Mouse (Mus musculus) fat pad, adult 2 months (tissue): ENCODE results near the gene Wwtr1.

Experiments used
- DNase-seq: peaks from one replicate; pipeline ENCODE4 v3.0.0-alpha.2; 2011; ENCODE audit warnings: low read depth, low spot score; ENCODE audit errors: extremely low read depth

Gene Wwtr1

DNA sequence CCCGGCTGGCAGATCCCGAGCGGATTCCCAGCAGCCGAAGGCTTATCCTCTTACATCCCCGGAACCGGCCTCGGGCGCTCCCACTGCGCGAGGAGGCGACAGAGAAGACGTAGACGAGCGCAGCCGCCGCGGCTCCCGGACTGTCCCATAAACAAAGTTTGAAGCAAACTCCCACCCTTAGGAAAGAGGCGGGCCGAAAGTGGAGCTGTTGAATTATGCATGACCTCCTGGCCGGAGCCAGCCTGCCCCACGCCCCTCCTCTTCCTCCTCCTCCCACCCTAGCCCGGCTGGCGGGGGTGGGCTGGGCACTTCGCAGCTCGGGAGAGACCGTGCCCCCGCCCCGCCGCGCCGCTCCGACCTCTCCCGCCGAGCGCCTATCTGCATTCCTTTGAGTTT is at the start of gene Wwtr1:
Wwtr1 (minus strand) TSS at position 251 of the 396 bp plus-strand sequence.
- no peak for DNase-seq

DNA sequence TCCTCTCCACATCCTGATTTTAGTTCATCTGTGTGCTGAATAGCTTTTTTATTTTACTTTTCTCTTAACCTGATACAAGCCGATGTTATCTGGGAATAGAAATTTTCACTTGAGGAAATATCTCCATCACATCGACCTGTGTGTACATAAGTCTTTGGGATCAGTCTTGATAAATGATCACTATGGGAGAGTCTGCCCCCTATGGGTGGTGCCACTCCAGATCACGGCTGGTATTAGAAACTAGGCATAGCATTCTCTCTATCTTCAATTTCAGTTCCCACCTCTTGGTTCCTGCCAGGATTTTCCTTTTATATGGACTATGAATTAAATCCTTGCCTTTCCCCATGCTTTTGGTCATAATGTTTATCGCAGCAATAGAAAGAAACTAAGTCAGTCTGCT is 44.0 kb upstream of the Wwtr1 start:
- no peak for DNase-seq

DNA sequence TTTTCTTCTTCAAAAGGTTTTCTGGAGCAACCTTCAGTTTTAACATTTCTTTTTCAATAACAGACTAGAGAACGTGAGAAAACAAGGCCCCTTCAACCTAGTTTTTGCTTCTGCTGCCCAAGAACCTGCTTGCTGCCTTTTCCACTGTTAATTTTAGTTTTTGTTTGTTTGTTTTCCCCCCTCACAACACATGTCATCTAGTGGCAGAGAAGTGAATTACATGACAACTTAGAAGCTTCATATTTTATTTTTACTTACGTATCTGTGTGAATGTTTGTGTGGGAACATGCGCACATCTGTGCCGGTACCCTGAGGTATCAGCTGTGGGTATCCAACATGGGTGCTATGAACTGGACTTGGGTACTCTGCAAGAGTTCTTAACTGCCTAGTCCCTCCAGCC is 39.9 kb upstream of the Wwtr1 start:
- DNase-seq: no peak

DNA sequence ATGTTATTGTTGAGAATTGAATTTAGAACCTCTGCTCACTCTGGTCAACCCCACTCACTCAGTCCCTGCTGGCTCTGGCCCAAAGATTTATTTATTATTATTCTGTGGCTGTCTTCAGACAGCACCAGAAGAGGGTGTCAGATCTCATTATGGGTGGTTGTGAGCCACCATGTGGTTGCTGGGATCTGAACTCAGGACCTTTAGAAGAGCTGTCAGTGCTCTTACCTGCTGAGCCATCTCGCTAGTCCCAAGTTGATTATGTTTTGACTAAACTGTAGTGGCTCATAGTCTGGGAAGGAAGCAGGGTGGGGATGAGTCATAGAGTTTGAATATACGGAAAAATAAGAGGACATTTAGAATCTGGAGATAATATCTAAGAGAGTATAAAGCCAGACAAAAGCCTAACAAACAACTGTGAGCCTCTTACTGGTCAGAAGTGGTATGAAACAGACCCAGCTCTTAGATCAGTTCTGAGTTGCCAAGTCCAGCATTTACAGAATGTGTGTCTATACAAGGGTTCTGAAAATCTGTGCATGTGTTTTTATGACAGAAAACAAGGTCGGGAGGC is 36.8 kb upstream of the Wwtr1 start:
- no peak for DNase-seq

DNA sequence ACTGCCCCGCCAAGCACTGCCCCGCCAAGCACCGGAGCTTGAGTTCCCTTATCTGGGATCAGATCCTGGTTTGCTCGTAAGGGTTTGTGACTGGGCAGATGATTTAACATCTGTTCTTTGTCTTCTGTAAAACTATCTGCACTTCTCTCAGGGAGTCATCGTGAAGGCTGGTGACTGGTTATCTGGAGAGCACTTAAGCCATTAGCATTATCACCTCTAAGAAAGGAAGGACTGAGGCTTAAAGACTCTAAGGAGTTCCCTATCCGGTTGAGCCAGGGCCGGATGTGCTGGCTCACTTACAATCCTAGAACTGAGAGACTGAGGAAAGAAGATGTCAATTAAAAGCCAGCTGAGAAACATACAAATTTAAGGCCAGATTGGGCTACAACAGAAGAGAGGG is 36.1 kb upstream of the Wwtr1 start:
- DNase-seq: no peak

DNA sequence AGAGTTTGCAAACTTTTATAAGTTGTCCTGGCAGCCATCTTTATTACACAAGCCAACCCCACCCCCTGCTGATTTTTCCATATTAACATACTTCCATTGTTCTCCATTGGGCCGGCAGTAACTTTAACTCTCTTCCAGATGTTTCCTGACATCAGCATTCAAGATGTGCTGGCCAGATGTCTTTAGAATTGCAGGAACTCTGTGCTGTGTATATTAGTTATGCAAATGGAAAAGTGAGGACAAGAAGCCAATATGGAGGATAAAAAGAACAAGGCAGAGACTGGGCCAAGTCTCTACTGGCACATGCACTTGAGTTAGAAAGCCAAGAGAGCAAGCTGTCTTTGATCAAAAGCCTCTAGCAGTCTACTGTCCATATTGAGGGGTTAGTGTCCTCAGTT is 28.9 kb upstream of the Wwtr1 start:
- no peak for DNase-seq

DNA sequence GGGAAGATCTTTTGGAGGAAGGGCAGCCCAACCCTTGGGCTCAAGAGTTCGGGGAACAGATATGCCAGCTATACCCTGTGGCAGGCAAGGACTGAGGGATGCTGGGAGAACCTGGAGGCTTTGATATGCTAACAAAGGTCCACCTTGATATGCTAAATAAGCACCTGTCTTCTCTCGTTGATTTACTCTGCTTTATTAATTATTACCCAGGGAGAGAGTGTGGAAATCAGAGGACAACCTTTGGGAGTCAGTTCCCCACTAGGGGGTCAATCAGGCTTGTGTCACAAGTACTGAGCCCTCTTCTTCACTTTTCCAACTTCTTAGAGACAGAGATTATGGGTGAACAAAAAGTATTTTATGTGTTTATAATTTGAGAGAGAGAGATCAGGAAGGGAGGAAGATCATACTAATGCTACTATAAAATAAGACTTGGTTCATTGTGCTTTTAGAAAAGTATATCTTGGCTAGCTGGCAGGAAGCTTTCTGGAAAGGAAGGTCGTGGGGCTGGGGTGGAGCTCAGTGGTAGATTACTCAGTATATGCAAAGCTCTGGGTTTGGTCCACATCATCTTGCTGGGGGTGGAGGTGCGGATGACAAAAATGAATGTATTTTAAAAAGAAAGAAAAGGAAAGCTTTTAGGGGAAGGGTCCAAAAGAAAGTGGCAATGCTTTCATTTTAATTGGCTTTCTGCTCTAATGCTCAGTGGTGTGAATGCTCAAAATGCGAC is 28.3 kb upstream of the Wwtr1 start:
- no peak for DNase-seq

DNA sequence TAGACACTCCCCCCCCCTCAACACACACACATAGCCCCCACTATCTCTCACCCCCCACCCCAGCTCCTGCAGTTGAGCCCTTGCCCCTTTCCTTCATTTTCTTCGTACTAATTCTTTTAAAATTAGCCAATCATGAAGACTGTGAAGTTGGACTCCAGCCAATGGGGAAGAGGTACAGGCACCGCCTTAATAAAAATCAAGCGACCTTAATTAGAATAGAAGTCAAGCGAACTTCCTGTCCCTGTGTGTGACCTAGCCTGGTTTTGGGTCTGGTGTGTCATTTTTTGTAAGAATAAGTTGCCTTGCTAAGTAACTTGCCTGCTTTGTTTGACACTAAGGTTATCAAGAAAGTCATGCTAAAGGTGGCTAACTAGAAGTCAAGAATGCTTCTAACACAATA is 26.9 kb upstream of the Wwtr1 start:
- no peak for DNase-seq

DNA sequence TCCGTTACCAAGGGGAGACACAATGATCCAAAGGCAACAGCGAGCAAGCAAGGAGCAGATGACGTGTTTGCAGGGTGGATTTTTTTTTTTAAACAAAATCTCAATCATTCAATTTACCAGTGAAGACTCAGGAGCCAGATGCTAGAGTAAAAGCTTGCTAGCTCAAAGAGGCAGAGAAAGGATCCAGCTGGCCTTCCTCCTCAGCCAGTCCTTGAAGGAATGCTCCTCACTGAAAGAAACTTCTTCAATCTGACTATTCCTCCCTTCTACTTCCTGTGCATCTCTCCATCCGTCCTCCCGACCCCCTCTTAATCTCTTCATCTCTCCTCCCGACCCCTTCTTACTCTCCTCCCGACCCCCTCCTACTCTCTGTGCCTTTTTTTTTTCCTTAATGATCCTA is 20.9 kb upstream of the Wwtr1 start:
- no peak for DNase-seq

DNA sequence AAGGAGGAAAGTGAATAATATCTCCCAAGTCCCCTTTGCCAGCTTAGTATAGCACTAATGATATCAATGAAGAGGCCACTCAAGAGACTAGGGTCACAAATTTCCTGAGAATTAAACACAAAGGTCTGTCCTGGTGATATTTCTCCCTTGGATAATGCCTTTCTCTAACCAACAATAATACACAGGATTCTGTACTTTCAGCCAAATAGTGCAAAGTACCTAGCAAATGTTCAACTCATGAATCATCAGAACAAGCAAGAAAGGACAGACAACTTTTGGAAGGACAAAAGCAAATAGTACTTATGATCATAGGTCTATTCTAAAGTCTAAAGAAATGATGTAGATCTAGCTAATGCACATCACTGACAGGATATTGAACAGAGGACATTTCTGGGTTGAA is 19.8 kb upstream of the Wwtr1 start:
- no peak for DNase-seq

DNA sequence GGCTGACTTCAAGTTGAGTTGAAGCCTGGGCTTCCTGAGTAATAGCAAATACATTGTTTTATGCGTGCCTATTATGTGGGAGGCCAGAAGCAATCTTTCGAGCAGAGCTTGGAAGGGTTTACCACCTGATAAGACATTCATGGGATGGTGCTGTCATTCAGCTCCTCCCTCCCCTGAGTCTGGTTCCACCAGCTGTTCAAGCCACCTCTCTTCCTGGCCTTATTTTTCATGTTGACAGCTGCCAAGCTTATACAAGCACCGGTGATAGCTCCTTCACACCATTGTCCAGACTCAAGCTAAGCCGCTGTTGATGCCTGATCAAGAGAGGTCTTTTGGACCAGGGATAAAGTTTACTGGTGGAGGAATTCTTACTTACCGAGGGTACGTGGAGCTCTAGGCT is 10.3 kb upstream of the Wwtr1 start:
- DNase-seq: no peak

DNA sequence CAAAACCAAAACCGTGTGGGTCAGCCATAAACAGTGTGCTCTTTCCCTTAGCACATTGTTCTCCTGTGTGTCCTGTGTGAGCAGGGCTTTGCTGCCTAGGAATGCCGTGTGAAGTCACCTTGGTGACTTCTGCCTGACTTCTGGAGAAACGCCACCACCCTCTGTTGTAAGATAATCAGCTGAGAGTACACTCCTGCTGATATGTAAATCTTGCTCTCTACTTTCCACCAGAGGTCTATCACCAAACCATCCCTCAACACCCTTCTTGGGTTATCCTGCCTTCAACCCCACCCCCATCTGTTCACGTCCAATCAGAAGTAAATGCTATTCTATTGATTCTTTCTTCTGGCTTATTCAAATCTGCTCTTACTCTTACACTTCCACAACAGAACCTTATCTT is 7.8 kb upstream of the Wwtr1 start:
- DNase-seq: no peak

DNA sequence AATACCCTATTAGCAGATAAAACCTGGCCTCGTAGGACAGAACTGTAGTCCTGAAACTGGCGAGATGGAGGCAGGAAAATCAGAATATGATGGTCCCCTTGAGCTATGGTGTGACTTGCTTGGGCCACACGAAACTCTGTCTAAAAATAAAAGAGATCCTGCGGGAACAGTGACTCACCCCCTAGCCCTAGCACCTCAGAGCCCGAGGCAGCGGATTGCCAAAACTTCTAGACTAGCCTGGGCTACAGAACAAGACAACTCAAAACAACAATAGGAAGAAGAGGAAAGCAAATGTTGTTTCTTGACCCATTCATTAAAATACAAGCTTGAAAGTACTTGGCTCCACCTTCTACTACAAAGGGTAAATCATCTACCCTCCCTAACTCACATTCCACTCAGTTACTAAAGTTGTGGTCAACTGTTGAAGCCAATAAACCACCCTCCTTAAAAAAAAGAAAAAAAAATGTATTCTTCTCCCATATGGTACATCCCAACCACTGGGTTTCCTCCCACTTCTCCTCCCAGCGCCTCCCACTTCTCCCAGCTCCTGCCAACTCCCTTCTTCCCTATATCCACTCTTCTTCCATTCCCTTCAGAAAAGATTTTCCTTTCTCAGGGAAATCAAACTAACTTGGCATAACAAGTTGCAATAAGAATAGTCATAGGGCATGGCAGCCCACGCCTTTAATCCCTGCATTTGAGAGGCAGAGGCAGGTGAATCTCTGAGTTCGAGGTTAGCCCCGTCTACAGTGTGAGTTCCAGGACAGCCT is 4.9 kb upstream of the Wwtr1 start:
- no peak for DNase-seq

DNA sequence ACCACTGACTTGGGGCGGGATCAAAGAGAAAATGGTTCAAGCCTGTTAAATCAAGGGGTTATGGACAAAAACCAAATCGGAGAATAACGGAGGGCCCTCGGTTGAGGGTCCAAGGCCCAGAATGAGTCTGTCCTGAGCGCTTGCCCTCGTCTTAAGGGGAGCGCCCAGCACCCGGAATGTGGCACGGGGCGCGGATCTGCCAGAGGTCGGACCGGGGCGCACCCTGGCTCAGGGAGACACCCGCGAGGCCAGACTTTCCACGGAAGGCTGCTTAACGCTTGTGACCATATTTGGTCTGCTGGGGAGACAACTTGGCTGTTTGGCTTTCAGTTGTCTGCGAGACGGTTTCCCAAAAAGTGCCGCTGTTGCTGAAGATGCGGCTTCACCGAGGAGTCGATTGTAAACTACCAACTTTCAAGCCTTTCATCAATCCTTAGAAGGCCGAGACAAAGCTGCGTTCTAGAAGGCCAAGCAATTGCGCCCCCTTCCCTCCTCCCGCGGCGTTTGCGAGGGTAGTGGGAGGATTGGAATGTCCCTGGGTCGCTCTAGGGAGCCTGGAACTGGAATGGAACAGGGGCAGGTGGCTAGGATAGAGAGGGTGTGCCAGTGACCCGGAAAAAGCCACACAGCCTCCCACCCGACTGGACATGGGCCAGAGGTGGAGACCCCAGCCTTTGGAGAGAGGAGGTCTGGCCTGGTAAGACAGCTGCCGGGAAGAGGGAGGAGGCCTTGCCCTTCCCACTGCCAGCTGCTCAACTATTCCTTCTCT is 530 bp upstream of the Wwtr1 start:
- no peak for DNase-seq

DNA sequence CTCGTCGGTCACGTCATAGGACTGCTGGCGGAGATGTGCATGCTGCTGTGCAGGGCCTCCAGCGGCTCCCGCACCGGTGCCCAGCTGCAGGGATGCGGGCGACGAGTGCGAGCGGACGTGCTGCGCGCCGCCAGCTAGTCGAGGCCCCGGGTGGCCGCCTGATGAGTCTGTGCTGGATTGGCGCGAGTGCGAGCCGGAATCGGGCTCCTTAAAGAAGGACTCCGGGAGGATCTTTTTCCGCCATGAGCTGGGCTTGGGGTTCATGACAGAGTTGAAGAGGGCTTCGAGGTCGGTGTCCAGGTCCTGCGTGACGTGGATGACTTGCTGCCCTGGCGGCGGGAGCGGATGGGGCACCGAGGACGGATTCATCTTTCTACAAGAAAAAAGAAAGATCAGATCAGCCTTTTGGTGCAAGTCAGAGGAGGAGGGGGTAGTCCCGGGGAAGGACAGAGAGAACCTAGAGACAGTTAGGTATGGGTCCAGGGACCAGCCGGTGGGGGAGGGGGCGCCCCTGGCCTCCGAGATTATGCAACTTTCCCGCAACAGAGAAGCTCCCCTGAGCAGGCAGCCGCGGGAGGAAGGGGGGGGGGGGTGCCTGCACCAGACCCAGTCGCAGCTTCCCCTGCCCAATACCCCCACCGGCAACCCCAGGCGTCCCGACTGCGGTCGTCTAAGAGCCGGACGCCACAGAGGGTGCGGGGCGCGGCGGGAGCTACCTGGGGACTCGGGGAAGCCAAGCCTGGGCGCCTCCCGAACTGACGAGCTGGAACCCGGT is 638 bp downstream of the Wwtr1 start:
- DNase-seq: no peak

DNA sequence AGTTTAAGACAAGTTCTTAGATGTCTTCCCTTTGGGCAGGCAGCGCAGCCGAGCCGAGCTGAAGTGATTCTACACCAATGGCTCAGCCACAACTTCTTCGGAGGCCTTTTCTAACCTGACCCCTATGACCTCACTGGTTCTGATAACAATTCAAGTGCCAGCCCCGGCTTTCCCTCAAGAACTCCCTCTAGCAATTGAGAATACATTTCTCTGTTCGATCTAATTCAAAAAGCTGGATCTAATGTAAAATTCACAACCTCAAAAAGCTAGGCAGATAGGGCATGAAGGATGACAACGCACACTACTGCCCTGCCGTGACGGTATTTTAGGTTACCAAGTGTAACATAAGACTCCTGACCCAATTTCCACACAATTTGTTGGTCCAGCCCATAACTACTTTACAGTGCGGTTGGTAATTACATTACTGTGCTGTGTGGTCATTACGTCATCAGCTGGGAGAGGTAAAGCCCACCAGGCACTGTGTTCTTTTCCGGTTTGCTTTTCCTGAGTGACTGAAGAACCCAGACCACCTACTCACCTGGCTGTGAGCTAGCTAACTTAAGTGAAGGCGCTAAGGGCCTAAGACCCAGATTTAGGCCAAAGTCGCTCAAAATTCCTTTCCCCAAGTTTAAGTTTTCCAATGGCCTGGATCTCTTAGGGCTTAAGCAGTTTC is 1.7 kb downstream of the Wwtr1 start:
- no peak for DNase-seq

DNA sequence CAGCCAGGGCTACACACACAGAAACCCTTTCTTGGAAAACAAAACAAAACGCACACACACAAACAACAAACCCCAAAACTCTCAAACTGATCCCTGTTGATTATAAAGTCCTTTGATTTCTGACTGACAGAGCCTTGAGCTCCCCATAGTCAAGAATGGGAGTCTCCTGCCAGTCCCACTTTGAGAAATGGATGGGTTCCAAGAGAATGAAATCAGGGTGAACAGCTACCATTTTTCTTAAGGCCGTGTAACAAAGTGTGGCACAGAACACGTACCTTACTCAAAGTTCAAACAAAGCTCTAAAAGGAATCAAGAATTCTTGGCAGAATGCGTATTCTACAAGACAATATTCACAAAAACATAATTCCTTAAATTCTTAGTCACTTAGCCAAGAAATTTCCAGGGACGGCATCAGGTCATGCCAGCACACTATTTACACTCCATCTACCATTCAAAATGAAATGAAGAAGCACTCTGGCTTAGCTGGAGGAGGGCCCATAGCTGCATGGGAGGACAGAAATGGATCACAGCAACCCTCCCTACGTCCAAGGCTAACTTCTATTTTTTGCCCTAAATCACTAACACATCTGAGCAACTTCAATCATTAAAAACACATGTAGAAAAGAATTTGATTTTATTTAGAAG is 3.3 kb downstream of the Wwtr1 start:
- no peak for DNase-seq

DNA sequence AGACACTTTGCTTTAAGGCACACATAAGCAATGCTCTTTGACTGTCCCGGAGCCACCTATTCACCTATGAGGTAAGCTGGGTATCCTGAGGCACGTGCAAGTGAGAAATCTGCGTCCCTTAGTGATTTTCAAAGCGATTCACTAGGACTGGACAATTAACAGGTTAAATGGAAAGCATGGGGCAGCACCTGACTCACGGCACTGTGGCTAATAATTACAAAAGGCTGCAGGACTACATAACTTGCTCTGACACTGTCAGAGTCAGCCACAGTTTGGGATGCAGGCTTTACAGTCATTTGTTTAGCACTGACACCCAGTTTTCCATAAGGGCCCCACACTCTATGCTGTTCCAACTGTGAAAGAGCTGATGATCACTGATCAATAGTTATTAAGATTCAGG is 9.1 kb downstream of the Wwtr1 start:
- DNase-seq: no peak

DNA sequence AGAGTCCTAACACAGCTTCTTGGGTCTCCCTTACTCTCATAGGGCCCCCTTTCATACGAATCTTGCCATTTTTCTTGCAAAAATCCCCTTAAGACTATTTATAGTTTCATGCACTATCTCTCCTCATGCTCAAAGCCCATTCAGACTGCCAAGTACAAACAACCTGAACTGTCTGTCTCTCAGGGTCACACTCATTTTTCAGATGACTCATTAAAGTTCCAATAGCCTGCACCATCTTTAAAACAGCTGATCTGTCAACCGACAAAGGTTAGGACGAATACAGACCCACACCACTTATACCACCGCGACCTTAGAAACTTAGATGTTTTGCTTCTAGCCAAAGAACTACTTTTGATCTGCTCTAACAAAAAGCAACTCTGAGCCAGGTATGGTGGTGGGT is 12.1 kb downstream of the Wwtr1 start:
- DNase-seq: no peak

DNA sequence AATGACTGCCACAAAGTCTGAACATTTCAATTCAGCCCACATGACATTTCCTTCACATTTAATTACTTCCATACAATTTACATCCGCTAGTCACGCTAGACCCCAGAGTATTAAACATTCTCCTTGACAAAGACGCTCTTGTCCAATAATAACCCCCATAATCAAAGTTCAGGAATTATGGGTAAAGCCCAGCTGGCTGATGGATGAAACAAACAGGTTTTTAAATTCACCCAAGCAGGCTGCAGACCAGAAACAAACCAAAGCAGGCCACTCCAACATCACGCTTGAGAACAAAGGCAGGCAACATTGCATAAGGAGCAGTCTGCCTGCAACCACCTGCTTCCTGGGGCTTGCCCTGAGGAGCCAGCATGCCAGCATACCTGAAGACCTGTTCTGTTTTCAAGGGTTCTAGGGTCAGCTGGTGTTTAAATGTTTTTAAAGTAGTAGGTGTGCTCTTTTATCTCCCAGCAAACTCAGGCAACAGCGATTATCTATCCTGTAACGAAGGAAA is 12.7 kb downstream of the Wwtr1 start:
- DNase-seq: no peak
